Comparison of ENCODE assay signal across 8 mouse cellular contexts in the genomic region with DNA sequence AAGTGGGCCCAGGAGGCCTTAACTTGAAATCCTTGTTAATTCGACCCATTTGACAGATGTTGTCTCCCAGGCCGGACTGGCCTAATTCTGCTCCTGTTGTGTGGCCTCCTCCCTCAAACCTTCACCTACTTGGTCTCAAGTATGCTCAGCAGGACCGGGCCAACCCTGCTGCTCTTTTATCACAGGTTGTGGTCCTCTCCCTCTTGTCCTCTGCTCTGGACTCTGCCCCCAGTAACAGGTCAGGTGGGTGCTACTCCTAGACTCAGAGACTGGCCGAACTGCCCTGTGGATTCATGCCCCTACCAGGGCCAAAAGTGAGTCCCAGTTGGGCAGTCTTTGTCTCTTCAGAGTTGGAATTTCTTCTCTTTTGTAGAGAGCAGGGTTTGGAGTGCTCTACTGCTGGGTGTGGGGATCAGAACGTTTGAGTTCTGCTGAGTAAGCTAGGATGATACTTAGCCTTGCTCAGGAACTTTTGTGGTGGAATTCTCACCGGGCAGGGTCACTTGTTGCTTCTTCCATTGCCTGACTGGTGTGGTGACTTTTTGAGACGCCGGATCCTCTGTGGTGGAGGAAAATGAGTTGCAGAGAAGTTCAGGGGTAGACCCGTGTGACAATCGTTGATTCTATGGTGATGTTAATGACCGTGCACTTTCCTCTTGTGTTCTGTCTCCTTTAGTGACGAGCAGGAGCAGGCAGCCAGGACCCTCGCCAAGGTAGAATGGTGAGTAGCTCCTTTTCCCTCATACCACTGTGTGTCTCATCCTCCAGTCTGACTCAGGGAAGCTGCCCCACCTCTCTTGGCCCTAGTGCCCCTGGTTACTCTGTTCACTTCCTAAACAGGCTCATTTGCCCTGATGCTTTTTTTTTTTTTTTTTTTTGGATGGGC. TPM values are rescaled to one million over a fixed set of nuclear protein-coding genes. Genes with fewer than 3 reads are reported as not detected.
DNase-seq lines count a peak whose midpoint lies in the region; ATAC-seq and TF ChIP-seq lines count a peak whose summit lies in the region.
"Had no signal": no experiment of that assay in that cellular context is flagged by ENCODE, and none has a peak within 500 bp of the region (broad histone marks: within the 10 kb centered on the region; RNA-seq: fewer than 3 reads in every experiment).

No protein-coding gene starts in this region.

- no peak for TF ChIP-seq POLR2A in olfactory bulb, adult 2 months (IDR thresholded peaks at IDR 0.05; ENCODE audit: insufficient read depth, low read depth, low read length)

- peak overlapping the region; percentile 92 for H3K27ac ChIP-seq in forebrain, embryonic 16.5 days (ENCODE audit: low read length)
- H3K27ac ChIP-seq in olfactory bulb, adult 2 months (ENCODE audit: insufficient read depth, low read depth, low read length), result peak overlapping the region; percentile 72

- peaks cover 49% of the 10 kb centered on the region for H3K4me1 ChIP-seq in forebrain, embryonic 16.5 days (replicated peaks; ENCODE audit: control insufficient read depth, insufficient read depth, low read length)
- H3K4me1 ChIP-seq in olfactory bulb, adult 2 months (ENCODE audit: control insufficient read depth, insufficient read depth, low read length), result peaks cover 35% of the 10 kb centered on the region

- H3K27me3 ChIP-seq in forebrain, embryonic 16.5 days (replicated peaks; ENCODE audit: control insufficient read depth, insufficient read depth, low read length), result no peaks in the 10 kb centered on the region

- peak overlapping the region; percentile 77 for H3K9ac ChIP-seq in forebrain, embryonic 16.5 days (replicated peaks; ENCODE audit: low read depth, low read length)

- H3K9me3 ChIP-seq in forebrain, embryonic 16.5 days (ENCODE audit: control insufficient read depth, low read length), result no peaks in the 10 kb centered on the region

- peak overlapping the region; percentile 89 for H3K4me2 ChIP-seq in forebrain, embryonic 16.5 days (ENCODE audit: low read length)

- no peak for ATAC-seq in forebrain, embryonic 16.5 days

- peak overlapping the region; percentile 79 for H3K4me3 ChIP-seq in forebrain, embryonic 16.5 days (replicated peaks; ENCODE audit: low read length)
- H3K4me3 ChIP-seq in olfactory bulb, adult 2 months (ENCODE audit: insufficient read depth, low read depth, low read length), result peak overlapping the region; percentile 81

- DNase-seq in 3134 (ENCODE audit: extremely low read depth, insufficient read length, low spot score), result peak; percentile 51
- peak; percentile 37 for DNase-seq in 416B (ENCODE audit: low read depth)
- DNase-seq in kidney, postnatal 36 days, result peak; percentile 78 to 86
- DNase-seq in urinary bladder, postnatal 14 days (ENCODE audit: low spot score), result no peak
- DNase-seq in cerebellum, postnatal 14 days, result no peak

- peaks cover 4% of the 10 kb centered on the region; the same call in 1 of the 2 replicates for H3K36me3 ChIP-seq in forebrain, embryonic 16.5 days (ENCODE audit: control insufficient read depth, insufficient read depth)

- TF ChIP-seq CTCF in olfactory bulb, adult 2 months (IDR thresholded peaks at IDR 0.05; ENCODE audit: insufficient read depth, low read depth, low read length), result no peak

- 37% methylated on average over 13 of the region's 13 CpGs for WGBS in forebrain, embryonic 16.5 days
- 31% methylated on average over 13 of the region's 13 CpGs for WGBS in olfactory bulb, adult 2 months

RNA-seq across cellular contexts. Expression of gene Mtmr4, which starts 1.0 kb away (rescaled TPM):
- polyA plus RNA-seq in forebrain, embryonic 16.5 days (2015; fragmentation: Nextera tagmentation; extraction: Ambion mirVana), result 65.1 and 71.5 TPM in 2 replicates
- not detected in 2 replicates for polyA plus RNA-seq in olfactory bulb, adult 2 months (2012; ENCODE audit: insufficient read depth, insufficient read length, low replicate concordance, missing spikeins)

RNA-seq across cellular contexts. Expression of gene Hsf5, which starts 24.0 kb away (rescaled TPM):
- 0.45 and 0.46 TPM in 2 replicates for polyA plus RNA-seq in forebrain, embryonic 16.5 days (2015; fragmentation: Nextera tagmentation; extraction: Ambion mirVana)
- not detected in 2 replicates for polyA plus RNA-seq in olfactory bulb, adult 2 months (2012; ENCODE audit: insufficient read depth, insufficient read length, low replicate concordance, missing spikeins)

RNA-seq across cellular contexts. Expression of gene Sept4, which starts 24.3 kb away (rescaled TPM):
- 21.9 and 22.9 TPM in 2 replicates for polyA plus RNA-seq in forebrain, embryonic 16.5 days (2015; fragmentation: Nextera tagmentation; extraction: Ambion mirVana)
- polyA plus RNA-seq in olfactory bulb, adult 2 months (2012; ENCODE audit: insufficient read depth, insufficient read length, low replicate concordance, missing spikeins), result not detected in 2 replicates

RNA-seq across cellular contexts. Expression of gene Gm11492, which starts 26.5 kb away (rescaled TPM):
- not detected in 2 replicates for polyA plus RNA-seq in forebrain, embryonic 16.5 days (2015; fragmentation: Nextera tagmentation; extraction: Ambion mirVana)
- not detected in 2 replicates for polyA plus RNA-seq in olfactory bulb, adult 2 months (2012; ENCODE audit: insufficient read depth, insufficient read length, low replicate concordance, missing spikeins)
- polyA plus RNA-seq: large intestine, adult 2 months had no signal

Comparison
In these comparisons a context has a peak if more than half of its experiments do, and no peak if none do; other contexts are left out.
1. DNase-seq: peak in 3134 (single experiment), 416B (single experiment) and kidney, postnatal 36 days (2 of 2); none in urinary bladder, postnatal 14 days (single experiment) and cerebellum, postnatal 14 days (0 of 2).
2. RNA of gene Sept4, which starts 24.3 kb away (polyA plus RNA-seq): 21.9 to 22.9 TPM in forebrain, embryonic 16.5 days; not detected in olfactory bulb, adult 2 months; every median in the first group is over 10 times any median in the second.